Mouse (Mus musculus): ENCODE data around the gene Hspa2. TPM values are rescaled to one million over a fixed set of nuclear protein-coding genes. Genes with fewer than 3 reads are reported as not detected.

Gene Hspa2
- total and polyA plus RNA-seq, 3 experiments, result 3.4 to 5.3 (median 3.8) TPM

GRCm38 (mm10) chr12:76378556-76378955 lies 25.4 kb upstream of the Hspa2 start:
- H3K4me1 ChIP-seq (ENCODE audit: control insufficient read depth in 1 of 2, insufficient read depth in 2 of 2), result peaks cover 5 to 49% of the 10 kb centered on the region in 2 experiments; a peak in 3 of 4 replicates
- no peak overlapping the region for H3K27ac ChIP-seq (ENCODE audit: insufficient read depth, low read depth)
- TF ChIP-seq CTCF (conservative IDR thresholded peaks at IDR 0.05 in 1 of 2, IDR thresholded peaks at IDR 0.05 in 1 of 2; ENCODE audit: low read depth in 2 of 2, low read length in 2 of 2) (no peak), CHD1 (IDR thresholded peaks at IDR 0.05; ENCODE audit: low read depth, low read length) (no peak), ZC3H11A (IDR thresholded peaks at IDR 0.05; ENCODE audit: low read depth, low read length) (no peak), RCOR1 (conservative IDR thresholded peaks at IDR 0.05; ENCODE audit: low read depth, low read length) (0 out of 2 replicates have a peak, but pooled peaks have one; percentile 18), MAZ (IDR thresholded peaks at IDR 0.05; ENCODE audit: low read depth, low read length) (no peak)
- peaks cover 3% of the 10 kb centered on the region for H3K9me3 ChIP-seq (replicated peaks; ENCODE audit: low read length)
- H3K36me3 ChIP-seq (replicated peaks in 1 of 2; ENCODE audit: control insufficient read depth in 1 of 2, insufficient read depth in 1 of 2, low read length in 1 of 2), result peaks cover 12 to 37% of the 10 kb centered on the region in 2 experiments
- no peak overlapping the region for H3K4me3 ChIP-seq (replicated peaks in 1 of 3; ENCODE audit: low read depth in 2 of 3, low read length in 2 of 3, poor library complexity in 1 of 3)
- H3K27me3 ChIP-seq (replicated peaks), result no peaks in the 10 kb centered on the region
- H3K79me2 ChIP-seq (replicated peaks; ENCODE audit: control insufficient read depth, extremely low read depth, insufficient read depth, poor library complexity, severe bottlenecking), result peaks cover 84% of the 10 kb centered on the region
- DNase-seq (ENCODE audit: extremely low read depth), result no peak
- no peak overlapping the region; the same call in 1 of the 2 replicates for H3K4me2 ChIP-seq (ENCODE audit: insufficient read depth, low read depth, poor library complexity, severe bottlenecking)
- dilution Hi-C loops (cut with MboI; ENCODE audit: extremely low pct_ligation_motif_present, extremely low pct_unique_long_range_greater_than_20kb, low sequenced_read_pairs) (no loop called here), in situ Hi-C loops (cut with MboI; ENCODE audit: low pct_ligation_motif_present, low pct_unique_long_range_greater_than_20kb, low sequenced_read_pairs) (no loop called here)
- no peak overlapping the region; the same call in 1 of the 2 replicates for H3K9ac ChIP-seq (ENCODE audit: insufficient read depth, low read depth)

- in situ Hi-C loops (cut with MboI; ENCODE audit: low pct_ligation_motif_present, low pct_unique_long_range_greater_than_20kb, low sequenced_read_pairs), result no loop called here
- H3K27ac ChIP-seq (ENCODE audit: insufficient read depth, low read depth), result no peak overlapping the region
- peaks cover 80% of the 10 kb centered on the region for H3K79me2 ChIP-seq (replicated peaks; ENCODE audit: control insufficient read depth, extremely low read depth, insufficient read depth, poor library complexity, severe bottlenecking)
- peaks cover 13 to 51% of the 10 kb centered on the region in 2 experiments for H3K36me3 ChIP-seq (replicated peaks in 1 of 2; ENCODE audit: control insufficient read depth in 1 of 2, insufficient read depth in 1 of 2, low read length in 1 of 2)
- H3K4me3 ChIP-seq (replicated peaks in 1 of 3; ENCODE audit: low read depth in 2 of 3, low read length in 2 of 3, poor library complexity in 1 of 3), result no peak overlapping the region
- TF ChIP-seq CHD2 (IDR thresholded peaks at IDR 0.05; ENCODE audit: low read length) (no peak), POLR2A (IDR thresholded peaks at IDR 0.05; ENCODE audit: low read depth, low read length) (no peak), CHD1 (IDR thresholded peaks at IDR 0.05; ENCODE audit: low read depth, low read length) (no peak), MAX (IDR thresholded peaks at IDR 0.05; ENCODE audit: low read length) (no peak)
- H3K4me2 ChIP-seq (ENCODE audit: insufficient read depth, low read depth, poor library complexity, severe bottlenecking), result no peak overlapping the region
- dilution Hi-C loops (cut with MboI; ENCODE audit: extremely low pct_ligation_motif_present, extremely low pct_unique_long_range_greater_than_20kb, low sequenced_read_pairs), result no loop called here
- no peak for DNase-seq (ENCODE audit: extremely low read depth)
- H3K4me1 ChIP-seq (ENCODE audit: control insufficient read depth in 1 of 2, insufficient read depth in 2 of 2), result peaks cover 5 to 35% of the 10 kb centered on the region in 2 experiments; a peak in 3 of 4 replicates
- no peak overlapping the region for H3K9ac ChIP-seq (ENCODE audit: insufficient read depth, low read depth)
- peaks cover 3% of the 10 kb centered on the region for H3K9me3 ChIP-seq (replicated peaks; ENCODE audit: low read length)
- no peaks in the 10 kb centered on the region for H3K27me3 ChIP-seq (replicated peaks)
These were observed 23.8 kb upstream of the Hspa2 start for GRCm38 (mm10) chr12:76380151-76380550.

GRCm38 (mm10) chr12:76385342-76385741 lies 18.6 kb upstream of the Hspa2 start:
- Histone ChIP-seq H3K79me2 (replicated peaks; ENCODE audit: control insufficient read depth, extremely low read depth, insufficient read depth, poor library complexity, severe bottlenecking) (peaks cover 57% of the 10 kb centered on the region), H3K27me3 (replicated peaks) (no peaks in the 10 kb centered on the region), H3K4me3 (replicated peaks in 1 of 3; ENCODE audit: low read depth in 2 of 3, low read length in 2 of 3, poor library complexity in 1 of 3) (peak overlapping the region in 1 of 3 experiments; percentile 1), H3K36me3 (replicated peaks in 1 of 2; ENCODE audit: control insufficient read depth in 1 of 2, insufficient read depth in 1 of 2, low read length in 1 of 2) (peaks cover 34 to 65% of the 10 kb centered on the region in 2 experiments), H3K9me3 (replicated peaks; ENCODE audit: low read length) (no peaks in the 10 kb centered on the region), H3K9ac (ENCODE audit: insufficient read depth, low read depth) (no peak overlapping the region), H3K27ac (ENCODE audit: insufficient read depth, low read depth) (peak overlapping the region; percentile 30; the same call in 1 of the 2 replicates), H3K4me1 (ENCODE audit: control insufficient read depth in 1 of 2, insufficient read depth in 2 of 2) (peaks cover 5 to 17% of the 10 kb centered on the region in 2 experiments; a peak in 3 of 4 replicates), H3K4me2 (ENCODE audit: insufficient read depth, low read depth, poor library complexity, severe bottlenecking) (no peak overlapping the region)
- DNase-seq (ENCODE audit: extremely low read depth), result no peak
- dilution Hi-C loops (cut with MboI; ENCODE audit: extremely low pct_ligation_motif_present, extremely low pct_unique_long_range_greater_than_20kb, low sequenced_read_pairs), result no loop called here
- TF ChIP-seq POLR2A (IDR thresholded peaks at IDR 0.05; ENCODE audit: low read depth, low read length) (no peak), POLR2AphosphoS2 (IDR thresholded peaks at IDR 0.05; ENCODE audit: low read depth, low read length) (no peak), NRF1 (IDR thresholded peaks at IDR 0.05; ENCODE audit: low read depth, low read length) (no peak), EP300 (IDR thresholded peaks at IDR 0.05; ENCODE audit: low read length) (no peak), ZC3H11A (IDR thresholded peaks at IDR 0.05; ENCODE audit: low read depth, low read length) (no peak), MAFK (IDR thresholded peaks at IDR 0.05; ENCODE audit: insufficient replicate concordance, low read length) (no peak), MAX (IDR thresholded peaks at IDR 0.05; ENCODE audit: low read length) (no peak)
- in situ Hi-C loops (cut with MboI; ENCODE audit: low pct_ligation_motif_present, low pct_unique_long_range_greater_than_20kb, low sequenced_read_pairs), result no loop called here

Measured in CH12.LX (cell line).